Mouse (Mus musculus) kidney, embryonic 15.5 days (tissue): ENCODE measurements around the gene Psmb9. TPM values are rescaled to one million over a fixed set of nuclear protein-coding genes. Genes with fewer than 3 reads are reported as not detected.

Experiments
- ATAC-seq: fragments of 200-750 bp; cut with Nextera tagmentation; replicated peaks from 2 replicates; pipeline ENCODE4 v1.8.0; 2017; ENCODE audit warnings: moderate TSS enrichment; ENCODE audit not compliant: low FRiP score
- H3K27ac ChIP-seq: fragments of 300-500 bp; sonication (generic); 2 replicates; pipeline ENCODE4 v1.5.1; 2015; ENCODE audit warnings: mild to moderate bottlenecking, inconsistent platforms
- H3K27me3 ChIP-seq: fragments of 300-500 bp; sonication (generic); 2 replicates; pipeline ENCODE4 v1.6.1; 2015; ENCODE audit warnings: inconsistent platforms
- H3K36me3 ChIP-seq: fragments of 300-500 bp; sonication (generic); 2 replicates; pipeline ENCODE4 v1.6.1; 2015; ENCODE audit warnings: inconsistent platforms
- H3K4me1 ChIP-seq: fragments of 300-500 bp; sonication (generic); 2 replicates; pipeline ENCODE4 v1.6.1; 2015; ENCODE audit warnings: inconsistent platforms
- H3K4me2 ChIP-seq: fragments of 300-500 bp; sonication (generic); 2 replicates; pipeline ENCODE4 v1.6.1; 2015; ENCODE audit warnings: moderate library complexity, mild to moderate bottlenecking, inconsistent platforms
- H3K4me3 ChIP-seq: fragments of 300-500 bp; sonication (generic); replicated peaks from 2 replicates; pipeline ENCODE4 v1.5.1; 2015; ENCODE audit warnings: mild to moderate bottlenecking, inconsistent platforms
- H3K9ac ChIP-seq: fragments of 300-500 bp; sonication (generic); 2 replicates; pipeline ENCODE4 v1.6.1; 2015; ENCODE audit warnings: mild to moderate bottlenecking, inconsistent platforms
- H3K9me3 ChIP-seq: fragments of 300-500 bp; sonication (generic); replicated peaks from 2 replicates; pipeline ENCODE4 v1.6.1; 2016; ENCODE audit warnings: inconsistent platforms
- WGBS: fragments of 180-500 bp; shearing (Covaris S2); methylation state at CpG from one replicate; pipeline ENCODE4 v1.1.7; 2015; ENCODE audit warnings: mixed read lengths; 5-methylcytosine and 5-hydroxymethylcytosine counted together
- polyA plus RNA-seq: library from polyadenylated mRNA; unstranded; fragments of >200 nt; fragmentation: Nextera tagmentation; extraction: Ambion mirVana; gene quantifications from 2 replicates; pipeline ENCODE4 v1.2.1, GENCODE M21; 2015

Psmb9 gene
- polyA plus RNA-seq, 1 experiment from 2014 or later, result 3.2 TPM

GRCm38 (mm10) chr17:34179019-34179418, 8.5 kb downstream of the Psmb9 start:
- Histone ChIP-seq H3K27me3 (peaks cover 23% of the 10 kb centered on the region), H3K9ac (no peak overlapping the region), H3K4me1 (no peaks in the 10 kb centered on the region), H3K36me3 (no peaks in the 10 kb centered on the region), H3K4me2 (no peak overlapping the region), H3K9me3 (0 out of 2 replicates have a peak, but pooled peaks cover 5% of the 10 kb centered on the region), H3K27ac (no peak overlapping the region), H3K4me3 (no peak overlapping the region)
- no peak for ATAC-seq
- 67% methylated on average over 6 of the region's 6 CpGs for WGBS

- H3K4me2 ChIP-seq, result no peak overlapping the region
- no peak overlapping the region for H3K9ac ChIP-seq
- peaks cover 9% of the 10 kb centered on the region for H3K27me3 ChIP-seq
- no peak overlapping the region for H3K4me3 ChIP-seq
- H3K27ac ChIP-seq, result no peak overlapping the region
- ATAC-seq, result no peak
- 70% methylated on average over 4 of the region's 4 CpGs for WGBS
- H3K36me3 ChIP-seq, result no peaks in the 10 kb centered on the region
- H3K4me1 ChIP-seq, result no peaks in the 10 kb centered on the region
- 0 out of 2 replicates have a peak, but pooled peaks cover 5% of the 10 kb centered on the region for H3K9me3 ChIP-seq
Observed at GRCm38 (mm10) chr17:34177179-34177578, 10.4 kb downstream of the Psmb9 start.

- ATAC-seq, result no peak
- Histone ChIP-seq H3K9ac (no peak overlapping the region), H3K36me3 (no peaks in the 10 kb centered on the region), H3K4me2 (no peak overlapping the region), H3K4me1 (0 out of 2 replicates have a peak, but pooled peaks cover 3% of the 10 kb centered on the region), H3K4me3 (no peak overlapping the region), H3K9me3 (0 out of 2 replicates have a peak, but pooled peaks cover 5% of the 10 kb centered on the region), H3K27ac (no peak overlapping the region), H3K27me3 (peaks cover 8% of the 10 kb centered on the region)
- WGBS, result 68% methylated on average over 1 of the region's 1 CpGs
Observed at GRCm38 (mm10) chr17:34174075-34174474, 13.5 kb downstream of the Psmb9 start.

- Histone ChIP-seq H3K9ac (no peak overlapping the region), H3K27ac (no peak overlapping the region), H3K4me3 (no peak overlapping the region), H3K27me3 (peaks cover 13% of the 10 kb centered on the region), H3K4me1 (0 out of 2 replicates have a peak, but pooled peaks cover 3% of the 10 kb centered on the region), H3K9me3 (0 out of 2 replicates have a peak, but pooled peaks cover 5% of the 10 kb centered on the region), H3K36me3 (no peaks in the 10 kb centered on the region), H3K4me2 (no peak overlapping the region)
- ATAC-seq, result no peak
- WGBS, result 98% methylated on average over 5 of the region's 5 CpGs
Observed at GRCm38 (mm10) chr17:34172528-34172927, 15.0 kb downstream of the Psmb9 start.

- 37% methylated on average over 13 of the region's 13 CpGs for WGBS
- ATAC-seq, result no peak
- Histone ChIP-seq H3K4me1 (0 out of 2 replicates have a peak, but pooled peaks cover 3% of the 10 kb centered on the region), H3K4me2 (no peak overlapping the region), H3K4me3 (no peak overlapping the region), H3K9me3 (no peaks in the 10 kb centered on the region), H3K27ac (no peak overlapping the region), H3K9ac (no peak overlapping the region), H3K36me3 (no peaks in the 10 kb centered on the region), H3K27me3 (peaks cover 13% of the 10 kb centered on the region)
Observed at GRCm38 (mm10) chr17:34170877-34171498, 16.6 kb downstream of the Psmb9 start.

GRCm38 (mm10) chr17:34170487-34170876, 17.1 kb downstream of the Psmb9 start:
- Histone ChIP-seq H3K4me2 (no peak overlapping the region), H3K9me3 (no peaks in the 10 kb centered on the region), H3K27ac (no peak overlapping the region), H3K9ac (no peak overlapping the region), H3K4me3 (no peak overlapping the region), H3K4me1 (0 out of 2 replicates have a peak, but pooled peaks cover 3% of the 10 kb centered on the region), H3K36me3 (no peaks in the 10 kb centered on the region), H3K27me3 (peaks cover 13% of the 10 kb centered on the region)
- WGBS, result 21% methylated on average over 4 of the region's 4 CpGs
- ATAC-seq, result no peak

GRCm38 (mm10) chr17:34169279-34169678, 18.3 kb downstream of the Psmb9 start:
- WGBS, result 0% methylated on average over 2 of the region's 2 CpGs
- H3K36me3 ChIP-seq, result no peaks in the 10 kb centered on the region
- H3K4me3 ChIP-seq, result no peak overlapping the region
- no peak overlapping the region for H3K4me2 ChIP-seq
- no peak overlapping the region for H3K9ac ChIP-seq
- 0 out of 2 replicates have a peak, but pooled peaks cover 3% of the 10 kb centered on the region for H3K4me1 ChIP-seq
- no peak for ATAC-seq
- no peak overlapping the region for H3K27ac ChIP-seq
- no peaks in the 10 kb centered on the region for H3K9me3 ChIP-seq
- H3K27me3 ChIP-seq, result peaks cover 10% of the 10 kb centered on the region

- Histone ChIP-seq H3K9me3 (no peaks in the 10 kb centered on the region), H3K4me1 (no peaks in the 10 kb centered on the region), H3K27me3 (0 out of 2 replicates have a peak, but pooled peaks cover 6% of the 10 kb centered on the region), H3K27ac (no peak overlapping the region), H3K9ac (no peak overlapping the region), H3K36me3 (no peaks in the 10 kb centered on the region), H3K4me3 (no peak overlapping the region), H3K4me2 (no peak overlapping the region)
- 79% methylated on average over 6 of the region's 6 CpGs for WGBS
- ATAC-seq, result no peak
Observed at GRCm38 (mm10) chr17:34165033-34165730, 22.4 kb downstream of the Psmb9 start.

- Histone ChIP-seq H3K9me3 (no peaks in the 10 kb centered on the region), H3K27me3 (0 out of 2 replicates have a peak, but pooled peaks cover 6% of the 10 kb centered on the region), H3K27ac (no peak overlapping the region), H3K36me3 (no peaks in the 10 kb centered on the region), H3K9ac (no peak overlapping the region), H3K4me1 (no peaks in the 10 kb centered on the region), H3K4me2 (no peak overlapping the region), H3K4me3 (no peak overlapping the region)
- WGBS, result 51% methylated on average over 9 of the region's 9 CpGs
- no peak for ATAC-seq
Observed at GRCm38 (mm10) chr17:34164202-34164895, 23.2 kb downstream of the Psmb9 start.

GRCm38 (mm10) chr17:34155534-34155933, 32.0 kb downstream of the Psmb9 start:
- Histone ChIP-seq H3K4me2 (no peak overlapping the region), H3K4me1 (no peaks in the 10 kb centered on the region), H3K4me3 (no peak overlapping the region), H3K27me3 (0 out of 2 replicates have a peak, but pooled peaks cover 3% of the 10 kb centered on the region), H3K9ac (no peak overlapping the region), H3K9me3 (no peaks in the 10 kb centered on the region), H3K36me3 (no peaks in the 10 kb centered on the region), H3K27ac (no peak overlapping the region)
- WGBS, result 36% methylated on average over 5 of the region's 5 CpGs
- no peak for ATAC-seq

GRCm38 (mm10) chr17:34152923-34153322, 34.6 kb downstream of the Psmb9 start, which contains the start of gene H2-DMb1:
H2-DMb1 (plus strand) TSS chr17:34153072.
- 61% methylated on average over 4 of the region's 4 CpGs for WGBS
- no peak within 1 kb of the TSS for H3K9ac ChIP-seq
- peak; percentile 77 for ATAC-seq
- H3K27me3 ChIP-seq, result 0 out of 2 replicates have a peak, but pooled peaks cover 3% of the 10 kb centered on the region
- H3K4me3 ChIP-seq, result no peak within 1 kb of the TSS
- H3K9me3 ChIP-seq, result no peaks in the 10 kb centered on the region
- H3K27ac ChIP-seq, result no peak within 1 kb of the TSS
- H3K4me1 ChIP-seq, result no peaks in the 10 kb centered on the region
- no peak within 1 kb of the TSS for H3K4me2 ChIP-seq
- H3K36me3 ChIP-seq, result no peaks in the 10 kb centered on the region
